Mouse (Mus musculus) midbrain, embryonic 13.5 days (tissue): Measurements from ENCODE around the gene Snx13. TPM values are rescaled to one million over a fixed set of nuclear protein-coding genes. Genes with fewer than 3 reads are reported as not detected.

ENCODE experiments used
- ATAC-seq: fragments of 200-750 bp; cut with Nextera tagmentation; 2 replicates; pipeline ENCODE4 v1.8.0; 2017; ENCODE audit warnings: mild to moderate bottlenecking, moderate TSS enrichment, moderate library complexity
- H3K27ac ChIP-seq: fragments of 300-500 bp; sonication (generic); 2 replicates; pipeline ENCODE4 v1.5.1; 2015; ENCODE audit warnings: inconsistent platforms, mild to moderate bottlenecking, moderate library complexity
- H3K27me3 ChIP-seq: fragments of 300-500 bp; sonication (generic); 2 replicates; pipeline ENCODE4 v1.6.1; 2015; ENCODE audit warnings: mild to moderate bottlenecking, inconsistent platforms
- H3K36me3 ChIP-seq: fragments of 300-500 bp; sonication (generic); 2 replicates; pipeline ENCODE4 v1.6.1; 2015; ENCODE audit warnings: mild to moderate bottlenecking, inconsistent platforms
- H3K4me1 ChIP-seq: fragments of 300-500 bp; sonication (generic); replicated peaks from 2 replicates; pipeline ENCODE4 v1.6.1; 2015; ENCODE audit warnings: inconsistent platforms
- H3K4me2 ChIP-seq: fragments of 300-500 bp; sonication (generic); replicated peaks from 2 replicates; pipeline ENCODE4 v1.6.1; 2015; ENCODE audit warnings: moderate library complexity, mild to moderate bottlenecking, inconsistent platforms
- H3K4me3 ChIP-seq: fragments of 300-500 bp; sonication (generic); replicated peaks from 2 replicates; pipeline ENCODE4 v1.5.1; 2015; ENCODE audit warnings: mild to moderate bottlenecking, inconsistent platforms
- H3K9ac ChIP-seq: fragments of 300-500 bp; sonication (generic); replicated peaks from 2 replicates; pipeline ENCODE4 v1.6.1; 2015; ENCODE audit warnings: mild to moderate bottlenecking, inconsistent platforms
- H3K9me3 ChIP-seq: fragments of 300-500 bp; sonication (generic); 2 replicates; pipeline ENCODE4 v1.6.1; 2016; ENCODE audit warnings: mild to moderate bottlenecking, inconsistent platforms
- WGBS: fragments of 180-500 bp; shearing (Covaris S2); methylation state at CpG from one replicate; pipeline ENCODE4 v1.1.7; 2015; 5-methylcytosine and 5-hydroxymethylcytosine counted together
- polyA plus RNA-seq: library from polyadenylated mRNA; unstranded; fragments of >200 nt; fragmentation: Nextera tagmentation; extraction: Ambion mirVana; gene quantifications from 2 replicates; pipeline ENCODE4 v1.2.1, GENCODE M21; 2015

Gene Snx13
- polyA plus RNA-seq, 1 experiment from 2014 or later, result 23.3 TPM

DNA sequence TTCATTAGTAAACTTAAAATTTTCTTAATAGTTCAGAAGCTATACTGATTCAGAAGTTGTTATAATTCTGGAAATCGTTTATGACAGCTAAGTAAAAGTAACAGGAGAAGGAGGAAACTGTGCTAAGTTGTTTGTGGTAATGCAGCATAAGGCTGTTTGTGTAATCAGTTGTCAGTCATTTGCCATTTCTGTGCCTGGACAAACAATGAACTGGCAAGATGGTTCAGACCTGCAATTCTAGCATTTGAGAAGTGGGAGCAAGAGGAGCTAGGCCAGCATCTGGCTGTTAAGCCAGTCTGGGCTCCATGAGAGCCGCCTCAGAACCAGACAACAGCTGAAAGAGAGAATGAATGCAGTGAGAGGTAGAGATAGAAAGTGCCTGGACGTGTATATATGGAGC is 3.5 kb downstream of the Snx13 start:
- Histone ChIP-seq H3K4me1 (peaks cover 23% of the 10 kb centered on the region), H3K9me3 (no peaks in the 10 kb centered on the region), H3K9ac (no peak overlapping the region), H3K27me3 (no peaks in the 10 kb centered on the region), H3K27ac (no peak overlapping the region), H3K4me3 (no peak overlapping the region), H3K36me3 (no peaks in the 10 kb centered on the region), H3K4me2 (no peak overlapping the region)
- ATAC-seq, result no peak
- WGBS, result 75% methylated on average over 3 of the region's 3 CpGs

DNA sequence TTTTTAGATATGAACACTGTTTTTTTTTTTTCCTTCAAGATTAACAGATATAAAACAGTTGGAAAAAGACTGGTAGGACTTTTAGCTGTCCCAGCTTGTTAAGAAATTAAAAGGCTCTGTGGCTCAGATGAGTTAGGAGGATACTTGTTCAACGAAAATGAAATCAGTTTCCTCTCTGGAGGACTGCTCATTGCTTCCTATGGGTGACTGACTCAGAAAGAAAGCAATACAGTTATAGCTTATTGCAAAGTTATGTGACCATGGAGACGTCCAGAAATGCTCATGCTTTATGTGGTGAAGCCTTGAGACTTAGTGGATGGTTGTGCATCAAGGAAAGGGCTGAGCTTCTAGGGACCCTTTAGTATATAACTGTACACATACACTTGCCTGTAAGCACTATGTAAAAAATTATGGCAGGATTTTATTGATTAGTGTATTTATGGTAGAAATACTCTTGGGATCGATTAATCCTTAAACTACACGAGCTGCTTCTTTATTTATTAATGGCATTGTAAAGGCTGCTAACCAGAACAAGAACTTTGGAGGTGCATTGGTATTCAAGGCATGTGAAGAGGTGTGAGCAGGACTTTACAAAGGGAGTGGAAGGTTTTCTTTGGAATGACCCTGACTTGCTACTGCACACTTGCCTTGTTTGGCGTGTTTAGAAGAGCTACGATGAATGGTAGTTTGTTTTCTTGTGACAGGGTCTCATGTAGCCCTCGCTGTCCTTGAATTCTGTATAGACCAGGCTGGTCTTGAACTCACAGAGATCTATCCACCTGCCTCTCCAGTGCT is 4.2 kb downstream of the Snx13 start:
- peaks cover 23% of the 10 kb centered on the region for H3K4me1 ChIP-seq
- no peaks in the 10 kb centered on the region for H3K9me3 ChIP-seq
- H3K4me2 ChIP-seq, result no peak overlapping the region
- no peak overlapping the region for H3K4me3 ChIP-seq
- H3K36me3 ChIP-seq, result no peaks in the 10 kb centered on the region
- H3K27me3 ChIP-seq, result no peaks in the 10 kb centered on the region
- H3K9ac ChIP-seq, result no peak overlapping the region
- H3K27ac ChIP-seq, result no peak overlapping the region
- WGBS, result 76% methylated on average over 7 of the region's 7 CpGs
- ATAC-seq, result no peak

DNA sequence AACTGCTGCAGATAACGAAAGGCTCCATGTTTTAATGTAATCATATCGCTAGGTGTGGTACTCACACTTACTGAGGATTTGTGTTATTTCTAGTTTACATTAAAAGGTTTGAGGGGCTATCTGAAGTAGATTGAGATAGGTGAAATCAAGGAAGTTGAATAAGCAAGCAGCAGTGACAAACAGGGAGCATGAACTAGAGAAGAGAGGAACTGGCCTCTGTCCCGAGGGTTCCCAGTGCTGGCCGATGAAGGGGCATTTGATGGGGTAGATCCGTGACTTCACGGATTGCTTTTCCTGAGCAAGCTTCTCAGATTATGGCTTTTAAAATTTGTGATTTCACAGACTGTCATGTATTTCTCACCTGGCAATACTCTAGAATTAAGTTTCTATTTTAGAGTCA is 7.4 kb downstream of the Snx13 start:
- Histone ChIP-seq H3K4me1 (peaks cover 10% of the 10 kb centered on the region), H3K4me3 (no peak overlapping the region), H3K9me3 (peaks cover 10% of the 10 kb centered on the region; the same call in 1 of the 2 replicates), H3K4me2 (no peak overlapping the region), H3K36me3 (0 out of 2 replicates have a peak, but pooled peaks cover 6% of the 10 kb centered on the region), H3K27ac (no peak overlapping the region), H3K9ac (no peak overlapping the region), H3K27me3 (no peaks in the 10 kb centered on the region)
- WGBS, result 93% methylated on average over 6 of the region's 6 CpGs
- ATAC-seq, result no peak

DNA sequence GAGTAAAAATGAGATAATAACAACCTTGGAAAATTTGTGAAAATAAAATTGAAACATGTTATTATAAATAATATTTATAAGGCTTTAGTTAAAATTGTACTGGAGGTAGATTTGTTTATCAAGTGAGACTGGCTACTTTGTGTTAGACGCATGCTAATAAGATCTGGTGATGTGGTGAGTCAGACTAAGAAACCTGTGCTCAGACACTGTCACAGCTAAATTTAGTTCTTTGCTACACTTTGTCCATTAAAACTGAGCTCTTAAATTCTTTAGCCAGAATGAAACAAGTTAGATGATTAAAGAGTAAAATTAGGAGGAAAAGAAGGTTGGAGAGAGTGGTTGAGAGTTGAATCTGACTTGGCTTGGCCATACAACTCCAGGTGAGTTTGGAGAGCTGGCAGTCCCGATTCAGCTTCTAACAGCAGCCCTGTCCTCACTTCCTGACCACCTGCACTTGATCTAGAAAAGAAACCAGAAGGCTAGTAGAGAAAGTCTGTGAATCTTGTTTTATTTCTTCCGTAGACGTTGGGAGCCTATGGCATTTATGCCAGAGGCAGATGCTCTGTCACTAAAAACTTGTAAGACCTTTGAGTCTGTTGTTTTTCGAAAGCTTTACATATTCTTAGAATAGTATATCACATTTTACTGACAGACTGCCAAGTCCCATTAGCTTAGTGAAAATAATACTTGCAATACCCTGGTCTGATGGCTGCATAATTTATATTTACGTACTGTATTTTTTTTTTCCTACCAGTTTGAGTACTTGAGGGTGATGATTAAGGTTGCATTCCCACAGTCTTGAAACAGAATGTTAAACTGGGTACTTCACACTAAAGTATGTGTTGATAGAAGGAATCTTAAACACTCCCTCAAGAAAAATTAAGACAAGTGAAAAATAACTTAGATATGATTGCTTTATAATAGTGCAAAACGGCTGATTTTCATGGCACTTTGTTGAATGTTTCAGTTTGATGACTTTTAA is 8.4 kb downstream of the Snx13 start:
- Histone ChIP-seq H3K27me3 (no peaks in the 10 kb centered on the region), H3K27ac (no peak overlapping the region), H3K4me3 (no peak overlapping the region), H3K4me1 (peaks cover 10% of the 10 kb centered on the region), H3K9me3 (peaks cover 10% of the 10 kb centered on the region; the same call in 1 of the 2 replicates), H3K36me3 (0 out of 2 replicates have a peak, but pooled peaks cover 6% of the 10 kb centered on the region), H3K4me2 (no peak overlapping the region), H3K9ac (no peak overlapping the region)
- 94% methylated on average over 7 of the region's 7 CpGs for WGBS
- ATAC-seq, result no peak

DNA sequence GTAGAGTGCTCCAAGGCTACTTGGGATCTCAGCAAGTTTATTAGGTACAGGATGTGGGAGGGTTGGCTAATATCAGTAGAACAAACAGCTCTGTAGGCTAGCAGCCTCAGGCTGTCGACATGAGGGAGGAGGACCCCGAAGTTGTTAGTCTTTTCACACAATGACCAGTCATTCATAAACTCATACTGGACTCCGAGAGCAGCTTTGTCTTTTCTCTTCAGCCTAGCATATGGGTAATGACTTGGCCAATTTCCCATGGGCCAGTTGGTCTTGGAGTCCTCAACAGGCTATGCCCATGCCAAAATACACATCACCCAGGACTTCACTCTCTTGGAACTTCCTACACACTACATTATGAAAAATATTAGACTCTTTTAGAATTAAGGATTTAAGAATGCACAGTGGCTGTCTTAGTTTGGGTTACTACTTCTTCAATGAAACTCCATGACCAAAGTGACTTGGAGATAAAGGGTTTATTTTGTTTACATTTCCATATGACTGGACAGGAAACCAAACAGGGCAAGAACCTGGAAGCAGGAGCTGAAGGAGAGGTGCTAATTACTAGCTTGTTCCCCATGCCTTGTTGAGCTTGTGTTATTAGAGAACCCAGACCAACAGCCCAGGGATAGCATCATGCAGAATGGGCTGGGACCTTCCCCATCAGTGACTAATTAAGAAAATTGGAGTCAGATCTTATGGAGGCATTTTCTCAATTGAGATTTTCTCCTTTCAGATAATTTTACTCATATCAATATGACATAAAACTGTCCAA is 16.9 kb downstream of the Snx13 start:
- WGBS, result 77% methylated on average over 3 of the region's 3 CpGs

DNA sequence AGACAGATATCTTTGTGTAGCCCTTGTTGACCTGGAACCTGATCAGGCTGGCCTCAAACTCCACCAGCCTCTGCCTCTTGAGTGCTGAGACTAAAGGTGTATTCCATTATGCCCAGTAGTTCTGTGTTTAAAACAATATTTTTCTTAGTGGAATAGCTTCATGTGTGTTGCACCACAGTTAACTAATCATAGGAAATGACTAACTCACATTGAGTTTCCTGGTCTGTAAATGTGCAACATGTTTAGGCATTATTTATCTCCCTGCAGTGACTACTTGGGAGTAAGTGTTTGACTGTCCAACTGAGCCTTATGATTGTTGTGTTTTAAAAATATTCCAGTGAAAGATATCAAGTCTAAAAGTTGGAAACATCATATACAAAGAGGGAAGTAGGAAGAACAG is 20.6 kb downstream of the Snx13 start:
- Histone ChIP-seq H3K4me2 (no peak overlapping the region), H3K27ac (no peak overlapping the region), H3K27me3 (no peaks in the 10 kb centered on the region), H3K4me3 (no peak overlapping the region), H3K36me3 (no peaks in the 10 kb centered on the region), H3K4me1 (no peaks in the 10 kb centered on the region), H3K9ac (no peak overlapping the region), H3K9me3 (no peaks in the 10 kb centered on the region)
- no peak for ATAC-seq

More for the DNA sequence above, 16.9 kb downstream of the Snx13 start:
- no peak overlapping the region for H3K4me3 ChIP-seq
- H3K4me1 ChIP-seq, result no peaks in the 10 kb centered on the region
- H3K9ac ChIP-seq, result no peak overlapping the region
- H3K4me2 ChIP-seq, result no peak overlapping the region
- no peaks in the 10 kb centered on the region for H3K9me3 ChIP-seq
- no peaks in the 10 kb centered on the region for H3K36me3 ChIP-seq
- no peak overlapping the region for H3K27ac ChIP-seq
- ATAC-seq, result no peak
- H3K27me3 ChIP-seq, result no peaks in the 10 kb centered on the region

DNA sequence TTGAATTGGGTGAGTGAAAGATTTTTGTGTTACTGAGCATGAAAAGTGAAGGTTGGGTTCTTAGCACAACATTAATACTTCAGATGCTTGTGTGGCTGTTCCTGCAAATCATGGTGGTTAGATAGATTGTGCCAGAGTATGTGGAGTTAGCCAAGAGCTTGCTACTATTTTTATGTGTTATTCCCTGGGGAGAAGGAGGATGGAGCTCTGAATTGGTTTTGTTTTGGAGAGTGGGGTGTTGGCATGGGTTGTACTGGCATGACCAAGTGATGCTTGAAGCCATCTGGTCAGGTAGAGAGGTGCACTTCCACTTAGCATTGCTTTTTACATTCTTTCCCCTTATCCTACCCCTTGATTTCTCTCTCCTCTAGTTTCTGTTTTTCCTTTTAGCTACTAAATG is 24.4 kb downstream of the Snx13 start:
- H3K27ac ChIP-seq, result no peak overlapping the region
- ATAC-seq, result no peak
- H3K36me3 ChIP-seq, result no peaks in the 10 kb centered on the region
- no peak overlapping the region for H3K4me2 ChIP-seq
- H3K27me3 ChIP-seq, result no peaks in the 10 kb centered on the region
- no peaks in the 10 kb centered on the region for H3K4me1 ChIP-seq
- H3K9me3 ChIP-seq, result no peaks in the 10 kb centered on the region
- no peak overlapping the region for H3K9ac ChIP-seq
- no peak overlapping the region for H3K4me3 ChIP-seq

DNA sequence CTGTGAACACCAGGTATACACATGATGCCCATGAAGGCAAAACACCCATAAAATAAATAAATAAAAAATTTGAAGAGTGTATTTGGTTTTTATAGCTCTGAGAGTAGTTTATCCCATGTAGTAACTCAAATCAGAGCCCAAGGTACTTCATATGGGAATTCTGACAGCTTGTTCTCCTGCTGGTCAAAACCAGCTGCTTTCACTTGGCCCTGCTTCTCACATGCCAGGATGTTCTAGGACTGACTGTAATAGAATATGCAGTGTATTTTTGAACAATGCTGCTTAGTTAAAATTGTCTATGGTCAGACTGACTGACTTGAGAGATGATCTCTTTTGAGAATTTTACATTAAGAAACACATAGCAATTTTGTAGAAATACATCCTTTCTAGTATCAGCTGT is 25.2 kb downstream of the Snx13 start:
- H3K36me3 ChIP-seq, result no peaks in the 10 kb centered on the region
- no peaks in the 10 kb centered on the region for H3K9me3 ChIP-seq
- H3K4me3 ChIP-seq, result no peak overlapping the region
- H3K4me1 ChIP-seq, result no peaks in the 10 kb centered on the region
- H3K9ac ChIP-seq, result no peak overlapping the region
- no peak for ATAC-seq
- no peak overlapping the region for H3K27ac ChIP-seq
- H3K27me3 ChIP-seq, result no peaks in the 10 kb centered on the region
- no peak overlapping the region for H3K4me2 ChIP-seq

DNA sequence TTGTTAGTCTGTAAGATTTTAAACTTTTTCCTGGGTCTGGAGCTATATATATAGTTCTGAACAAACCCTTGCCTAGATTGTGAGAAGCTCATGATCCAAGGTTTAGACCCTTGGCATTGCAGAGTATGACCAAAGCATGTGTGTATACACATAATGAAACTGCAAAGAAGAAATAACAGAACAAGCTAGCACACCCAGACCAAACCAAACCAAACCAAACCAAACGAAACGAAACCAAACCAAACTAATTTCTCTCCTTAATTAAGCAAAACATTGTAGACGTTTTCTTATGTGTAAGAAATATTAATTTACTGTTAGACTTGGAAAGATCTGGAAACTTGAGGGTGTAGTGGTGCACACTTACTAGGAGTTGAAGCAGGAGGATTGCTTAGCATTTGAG is 29.0 kb downstream of the Snx13 start:
- H3K27ac ChIP-seq, result no peak overlapping the region
- no peak overlapping the region for H3K4me3 ChIP-seq
- H3K9ac ChIP-seq, result no peak overlapping the region
- no peaks in the 10 kb centered on the region for H3K9me3 ChIP-seq
- H3K27me3 ChIP-seq, result no peaks in the 10 kb centered on the region
- no peak overlapping the region for H3K4me2 ChIP-seq
- no peaks in the 10 kb centered on the region for H3K36me3 ChIP-seq
- no peak for ATAC-seq
- H3K4me1 ChIP-seq, result no peaks in the 10 kb centered on the region
- 92% methylated on average over 3 of the region's 3 CpGs for WGBS

DNA sequence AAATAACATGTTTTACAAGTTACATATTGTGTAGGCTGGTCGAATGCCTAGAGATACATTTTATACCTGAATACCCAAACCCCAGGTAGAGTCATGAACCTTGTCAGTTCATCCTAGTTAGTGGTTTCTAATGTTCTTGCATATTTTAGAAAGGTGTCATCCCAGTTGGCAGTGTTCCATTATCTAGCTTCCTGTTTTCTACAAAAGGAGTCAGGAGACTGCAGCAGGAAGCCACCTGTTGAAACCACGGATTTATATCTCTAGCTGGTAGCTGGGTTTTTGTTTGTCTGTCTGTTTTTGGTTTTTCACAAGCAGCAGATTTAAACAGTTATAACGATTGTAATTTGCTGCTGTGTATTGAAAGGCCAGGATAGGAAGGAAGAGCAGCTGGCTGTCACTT is 76.6 kb downstream of the Snx13 start:
- ATAC-seq, result no peak
- H3K4me3 ChIP-seq, result no peak overlapping the region
- no peak overlapping the region for H3K27ac ChIP-seq
- H3K4me1 ChIP-seq, result no peaks in the 10 kb centered on the region
- WGBS, result 88% methylated on average over 3 of the region's 3 CpGs
- peaks cover 15% of the 10 kb centered on the region for H3K36me3 ChIP-seq
- H3K27me3 ChIP-seq, result no peaks in the 10 kb centered on the region
- no peaks in the 10 kb centered on the region for H3K9me3 ChIP-seq
- no peak overlapping the region for H3K9ac ChIP-seq
- no peak overlapping the region for H3K4me2 ChIP-seq

DNA sequence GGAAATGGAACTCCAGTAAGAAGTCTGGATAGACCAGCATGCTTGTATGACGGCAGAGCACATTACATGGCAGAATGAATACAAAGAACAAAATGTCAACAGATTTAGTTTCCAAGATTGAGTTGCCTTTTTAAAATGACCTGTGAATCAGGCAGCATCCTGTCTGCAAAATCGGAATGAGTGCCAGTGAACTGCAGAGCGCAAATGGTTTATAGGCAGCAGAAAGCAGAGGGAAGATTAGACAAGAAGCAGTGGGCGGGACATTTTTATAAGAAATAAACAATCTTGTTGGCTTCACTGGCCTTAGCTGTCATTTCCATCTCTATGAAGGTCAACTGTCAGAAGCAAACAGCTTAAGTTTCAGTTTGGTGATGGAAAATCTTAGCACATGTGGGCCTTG is 106.2 kb downstream of the Snx13 start:
- no peaks in the 10 kb centered on the region for H3K27me3 ChIP-seq
- H3K27ac ChIP-seq, result no peak overlapping the region
- ATAC-seq, result no peak
- no peaks in the 10 kb centered on the region for H3K4me1 ChIP-seq
- no peaks in the 10 kb centered on the region for H3K9me3 ChIP-seq
- H3K4me3 ChIP-seq, result no peak overlapping the region
- no peaks in the 10 kb centered on the region for H3K36me3 ChIP-seq
- no peak overlapping the region for H3K9ac ChIP-seq
- 87% methylated on average over 4 of the region's 4 CpGs for WGBS
- no peak overlapping the region for H3K4me2 ChIP-seq

DNA sequence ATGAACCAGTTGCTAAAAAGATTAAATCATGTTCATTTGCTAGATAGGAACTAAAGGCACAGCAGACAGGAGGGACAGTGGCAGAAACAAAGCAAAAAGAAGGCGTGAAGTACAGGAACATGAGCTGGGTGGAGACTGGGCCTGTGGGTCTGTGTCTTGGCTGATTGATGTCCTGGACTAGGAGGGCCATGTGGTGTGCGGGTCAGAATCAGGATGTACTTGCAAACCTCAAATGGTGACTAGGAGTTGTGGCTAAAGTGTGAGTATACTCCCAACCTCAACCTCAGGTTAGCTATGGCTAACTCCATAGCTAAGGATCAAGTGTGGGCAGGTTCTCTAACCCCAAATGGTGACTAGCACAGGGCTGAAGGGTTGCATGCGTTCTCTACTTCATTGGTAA is 107.2 kb downstream of the Snx13 start:
- no peak overlapping the region for H3K9ac ChIP-seq
- no peaks in the 10 kb centered on the region for H3K27me3 ChIP-seq
- H3K36me3 ChIP-seq, result no peaks in the 10 kb centered on the region
- no peak overlapping the region for H3K4me2 ChIP-seq
- no peak for ATAC-seq
- H3K27ac ChIP-seq, result no peak overlapping the region
- H3K9me3 ChIP-seq, result no peaks in the 10 kb centered on the region
- no peaks in the 10 kb centered on the region for H3K4me1 ChIP-seq
- 82% methylated on average over 3 of the region's 3 CpGs for WGBS
- no peak overlapping the region for H3K4me3 ChIP-seq
